Mouse (Mus musculus) CH12.LX (cell line): ENCODE data around the gene Gm26558.

Experiments
- CTCF ChIP-seq, 2 experiments: IDR thresholded peaks in 1 of 2; conservative IDR thresholded peaks in 1 of 2; 2 replicates each; pipeline ENCODE4 v1.5.1; 2011 to 2012; ENCODE audit warnings: low read depth in 2 of 2, low read length in 2 of 2, improper control_type of control experiment in 1 of 2, inconsistent platforms in 1 of 2, mild to moderate bottlenecking in 1 of 2, moderate library complexity in 1 of 2
- MAX ChIP-seq: IDR thresholded peaks from 2 replicates; pipeline ENCODE4 v1.6.1; 2011; ENCODE audit warnings: low read length, improper control_type of control experiment
- MYC ChIP-seq: IDR thresholded peaks from 2 replicates; pipeline ENCODE4 v1.6.1; 2011; ENCODE audit warnings: low read depth, mild to moderate bottlenecking, improper control_type of control experiment, low read length
- NRF1 ChIP-seq: IDR thresholded peaks from 2 replicates; pipeline ENCODE4 v1.6.1; 2014; ENCODE audit warnings: low read depth, mild to moderate bottlenecking, inconsistent platforms, low read length, improper control_type of control experiment, moderate library complexity
- TCF12 ChIP-seq: IDR thresholded peaks from 2 replicates; pipeline ENCODE4 v1.6.1; 2014; ENCODE audit warnings: low read depth, mild to moderate bottlenecking, inconsistent platforms, low read length, improper control_type of control experiment

DNA sequence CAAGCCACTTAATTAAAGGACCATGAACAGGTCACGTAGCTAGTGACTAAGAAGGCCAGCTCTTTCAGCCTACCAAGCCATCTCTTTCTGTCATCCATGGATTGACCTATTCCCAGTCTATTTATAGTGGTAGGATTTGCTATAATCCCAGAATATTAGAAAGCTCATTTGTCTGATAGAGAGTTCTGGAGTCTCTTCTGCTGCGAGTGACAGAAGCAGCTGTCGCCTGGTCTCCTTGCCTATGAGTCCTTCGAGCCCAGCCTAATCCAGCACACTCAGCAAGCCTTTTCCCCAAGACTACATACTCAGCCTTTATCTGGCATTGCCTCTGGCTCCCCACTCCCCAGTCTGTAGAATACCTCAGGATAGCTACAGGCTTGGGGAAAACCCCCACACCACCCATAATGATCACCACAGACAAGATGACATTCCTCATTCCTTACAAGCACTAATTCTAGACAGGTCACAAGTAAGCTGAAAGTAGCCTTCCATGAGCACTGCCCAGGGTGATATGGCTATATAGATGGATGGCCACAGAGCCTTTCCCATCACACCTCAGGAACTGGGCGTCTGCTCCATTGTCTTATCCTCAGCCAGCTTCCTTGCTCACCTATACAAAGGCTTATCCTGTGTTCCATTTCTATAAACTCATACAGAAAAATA lies 27.7 kb downstream of the Gm26558 start:
- TF ChIP-seq TCF12 (no peak), MYC (no peak), NRF1 (no peak), CTCF (conservative IDR thresholded peaks at IDR 0.05 in 1 of 2, IDR thresholded peaks at IDR 0.05 in 1 of 2; ENCODE audit: low read depth in 2 of 2, low read length in 2 of 2) (no peak), MAX (no peak)
